Mouse (Mus musculus): Measurements from ENCODE around the gene Slc29a2. TPM values are rescaled to one million over a fixed set of nuclear protein-coding genes. Genes with fewer than 3 reads are reported as not detected.

Gene Slc29a2
- total RNA-seq, 1 experiment from 2014 or later, result 2.3 TPM

Other genes starting within 250 kb of the Slc29a2 start
- gene Rbm4, start 230.0 kb upstream of the Slc29a2 start, total RNA-seq (2021), result 57.2 and 60.3 TPM in 2 replicates
- gene Gm21992, start 212.2 kb upstream of the Slc29a2 start, total RNA-seq (2021), result 23.1 and 30.8 TPM in 2 replicates
- gene Rbm14, start 212.2 kb upstream of the Slc29a2 start, total RNA-seq (2021), result 43.5 and 45.4 TPM in 2 replicates
- 107 and 116 TPM in 2 replicates for gene Ccs, start 184.5 kb upstream of the Slc29a2 start, total RNA-seq (2021)
- 0.19 TPM in 2 replicates for gene Ccdc87, start 184.5 kb upstream of the Slc29a2 start, total RNA-seq (2021)
- 261 and 277 TPM in 2 replicates for gene Ctsf, start 168.7 kb upstream of the Slc29a2 start, total RNA-seq (2021)
- 0.67 and 1.4 TPM in 2 replicates for gene Actn3, start 146.0 kb upstream of the Slc29a2 start, total RNA-seq (2021)
- 15.1 and 17.2 TPM in 2 replicates for gene Zdhhc24, start 145.2 kb upstream of the Slc29a2 start, total RNA-seq (2021)
- 10.3 and 11.0 TPM in 2 replicates for gene Bbs1, start 117.2 kb upstream of the Slc29a2 start, total RNA-seq (2021)
- 69.2 and 87.7 TPM in 2 replicates for gene Dpp3, start 95.6 kb upstream of the Slc29a2 start, total RNA-seq (2021)
- gene Peli3, start 80.7 kb upstream of the Slc29a2 start, total RNA-seq (2021), result 5.3 and 5.6 TPM in 2 replicates
- 68.2 and 70.3 TPM in 2 replicates for gene Mrpl11, start 61.7 kb upstream of the Slc29a2 start, total RNA-seq (2021)
- 0.26 TPM in 2 replicates for gene Npas4, start 33.5 kb upstream of the Slc29a2 start, total RNA-seq (2021)
- gene B4gat1, start 15.0 kb downstream of the Slc29a2 start, total RNA-seq (2021), result 28.2 and 29.4 TPM in 2 replicates
- 0.56 and 1.5 TPM in 2 replicates for gene AC124502.3, start 15.0 kb downstream of the Slc29a2 start, total RNA-seq (2021)
- 23.9 and 26.3 TPM in 2 replicates for gene Brms1, start 17.5 kb downstream of the Slc29a2 start, total RNA-seq (2021)
- gene Rin1, start 26.6 kb downstream of the Slc29a2 start, total RNA-seq (2021), result 3.0 and 3.9 TPM in 2 replicates
- 17.3 and 21.0 TPM in 2 replicates for gene Cd248, start 44.2 kb downstream of the Slc29a2 start, total RNA-seq (2021)
- 2.0 and 2.5 TPM in 2 replicates for gene Tmem151a, start 61.7 kb downstream of the Slc29a2 start, total RNA-seq (2021)
- 80.4 and 84.7 TPM in 2 replicates for gene Yif1a, start 64.7 kb downstream of the Slc29a2 start, total RNA-seq (2021)
- 3.1 and 3.9 TPM in 2 replicates for gene Cnih2, start 74.7 kb downstream of the Slc29a2 start, total RNA-seq (2021)
- 166 and 167 TPM in 2 replicates for gene Rab1b, start 83.2 kb downstream of the Slc29a2 start, total RNA-seq (2021)
- gene Klc2, start 94.7 kb downstream of the Slc29a2 start, total RNA-seq (2021), result 34.9 and 37.7 TPM in 2 replicates
- gene Pacs1, start 249.3 kb downstream of the Slc29a2 start, total RNA-seq (2021), result 20.4 and 25.5 TPM in 2 replicates

Data from adrenal gland, postnatal 14 days (tissue).